ENCODE assay signal across 8 mouse cellular contexts in genomic region chr5:146891127-146891526, GRCm38 (mm10). TPM values are rescaled to one million over a fixed set of nuclear protein-coding genes. Genes with fewer than 3 reads are reported as not detected.
DNase-seq lines count a peak whose midpoint lies in the region; ATAC-seq and TF ChIP-seq lines count a peak whose summit lies in the region.

No protein-coding gene starts in this region.

- H3K4me1 ChIP-seq in ES-E14 (ENCODE audit: control insufficient read depth in 2 of 2, insufficient read depth in 2 of 2, low read length in 2 of 2, poor library complexity in 1 of 2) = no peaks in the 10 kb centered on the region; a peak in 2 of 4 replicates
- H3K4me1 ChIP-seq in embryonic facial prominence, embryonic 13.5 days = no peaks in the 10 kb centered on the region
- H3K4me1 ChIP-seq in hindbrain, postnatal 0 days (ENCODE audit: insufficient read depth, low read length) = no peaks in the 10 kb centered on the region
- H3K4me1 ChIP-seq in midbrain, embryonic 11.5 days (ENCODE audit: control insufficient read depth, insufficient read depth, low read length) = no peaks in the 10 kb centered on the region

- H3K4me3 ChIP-seq in ES-E14 (ENCODE audit: insufficient read depth in 1 of 2, low read depth in 1 of 2, low read length in 2 of 2, poor library complexity in 1 of 2, severe bottlenecking in 1 of 2) = peak overlapping the region; percentile 15 to 16; a peak in 1 of 4 replicates
- H3K4me3 ChIP-seq in embryonic facial prominence, embryonic 13.5 days = no peak overlapping the region
- H3K4me3 ChIP-seq in hindbrain, postnatal 0 days (ENCODE audit: low read length) = no peak overlapping the region
- no peak overlapping the region for H3K4me3 ChIP-seq in midbrain, embryonic 11.5 days (ENCODE audit: low read depth, low read length)

- 9% methylated on average over 14 of the region's 14 CpGs for WGBS in embryonic facial prominence, embryonic 13.5 days
- WGBS in hindbrain, postnatal 0 days = 10% methylated on average over 14 of the region's 14 CpGs
- 14% methylated on average over 14 of the region's 14 CpGs for WGBS in midbrain, embryonic 11.5 days

- no peaks in the 10 kb centered on the region for H3K27me3 ChIP-seq in embryonic facial prominence, embryonic 13.5 days
- no peaks in the 10 kb centered on the region for H3K27me3 ChIP-seq in hindbrain, postnatal 0 days (ENCODE audit: insufficient read depth, low read length)
- no peaks in the 10 kb centered on the region for H3K27me3 ChIP-seq in midbrain, embryonic 11.5 days (ENCODE audit: control insufficient read depth, insufficient read depth, low read length)

- H3K36me3 ChIP-seq in ES-E14 (ENCODE audit: control insufficient read depth, insufficient read depth, low read length, poor library complexity, severe bottlenecking) = no peaks in the 10 kb centered on the region
- H3K36me3 ChIP-seq in embryonic facial prominence, embryonic 13.5 days = no peaks in the 10 kb centered on the region
- H3K36me3 ChIP-seq in hindbrain, postnatal 0 days (ENCODE audit: insufficient read depth, low read length) = no peaks in the 10 kb centered on the region
- no peaks in the 10 kb centered on the region for H3K36me3 ChIP-seq in midbrain, embryonic 11.5 days (ENCODE audit: control insufficient read depth, insufficient read depth, low read length)

- peak; percentile 13 for DNase-seq in kidney, adult 18-20 months
- no peak for DNase-seq in kidney, adult 8-10 months
- peak; percentile 69 for DNase-seq in ES-E14 (ENCODE audit: low read depth, low spot score)
- peak; percentile 61 for DNase-seq in hindbrain, postnatal 0 days (ENCODE audit: low spot score)
- DNase-seq in midbrain, embryonic 11.5 days (ENCODE audit: low spot score, missing footprints) = peak; percentile 87
- no peak for DNase-seq in frontal cortex, postnatal 25 days (ENCODE audit: low spot score in 2 of 2)
- no peak for DNase-seq in layer of hippocampus, adult 11-12 months (ENCODE audit: low spot score)

- no peaks in the 10 kb centered on the region for H3K9me3 ChIP-seq in ES-E14 (ENCODE audit: control insufficient read depth, insufficient read depth, low read depth, low read length)
- H3K9me3 ChIP-seq in embryonic facial prominence, embryonic 13.5 days = no peaks in the 10 kb centered on the region
- H3K9me3 ChIP-seq in hindbrain, postnatal 0 days (ENCODE audit: low read length) = no peaks in the 10 kb centered on the region
- no peaks in the 10 kb centered on the region; the same call in 1 of the 2 replicates for H3K9me3 ChIP-seq in midbrain, embryonic 11.5 days (ENCODE audit: control insufficient read depth, low read length)

- peak overlapping the region; percentile 30; the same call in 1 of the 2 replicates for H3K4me2 ChIP-seq in embryonic facial prominence, embryonic 13.5 days
- H3K4me2 ChIP-seq in hindbrain, postnatal 0 days (ENCODE audit: low read depth, low read length) = 0 out of 2 replicates have a peak overlapping the region, but pooled peaks have one; percentile 25
- H3K4me2 ChIP-seq in midbrain, embryonic 11.5 days = no peak overlapping the region

- H3K9ac ChIP-seq in ES-E14 (ENCODE audit: insufficient read depth, low read depth, low read length, poor library complexity, severe bottlenecking) = no peak overlapping the region
- H3K9ac ChIP-seq in embryonic facial prominence, embryonic 13.5 days = no peak overlapping the region
- no peak overlapping the region for H3K9ac ChIP-seq in hindbrain, postnatal 0 days (replicated peaks; ENCODE audit: low read length)
- no peak overlapping the region for H3K9ac ChIP-seq in midbrain, embryonic 11.5 days (ENCODE audit: low read length)

- in situ Hi-C loops in ES-E14 (cut with MboI; ENCODE audit: low sequenced_read_pairs in 2 of 2, unreplicated experiment in 2 of 2) = loop anchor here in 1 of 2 experiments (10.0 kb wide), 1 partner anchor 186 kb away; no protein-coding TSS in a partner anchor

- no peak overlapping the region for H3K27ac ChIP-seq in ES-E14 (ENCODE audit: insufficient read depth, low read depth, low read length, poor library complexity, severe bottlenecking)
- no peak overlapping the region for H3K27ac ChIP-seq in embryonic facial prominence, embryonic 13.5 days
- no peak overlapping the region for H3K27ac ChIP-seq in hindbrain, postnatal 0 days
- H3K27ac ChIP-seq in midbrain, embryonic 11.5 days (ENCODE audit: low read depth, low read length) = no peak overlapping the region

- ATAC-seq in embryonic facial prominence, embryonic 13.5 days (ENCODE audit: insufficient number of reproducible peaks, insufficient read depth, low FRiP score, low TSS enrichment, low read depth) = no peak
- peak; percentile 38; the same call in 1 of the 2 replicates for ATAC-seq in hindbrain, postnatal 0 days
- ATAC-seq in midbrain, embryonic 11.5 days (ENCODE audit: low FRiP score) = no peak; the same call in 1 of the 2 replicates

- TF ChIP-seq CTCF in hindbrain, postnatal 0 days (IDR thresholded peaks at IDR 0.05; ENCODE audit: low read depth) = peak; percentile 73

TF ChIP-seq in ES-E14, 5 proteins besides CTCF, POLR2A, EP300 and RAD21:
- TF ChIP-seq ZNF384 (IDR thresholded peaks at IDR 0.05; ENCODE audit: low read depth, low read length) (no peak), CHD2 (IDR thresholded peaks at IDR 0.05; ENCODE audit: low read depth, low read length) (no peak), HCFC1 (IDR thresholded peaks at IDR 0.05; ENCODE audit: borderline replicate concordance, insufficient read depth, low read length) (no peak), ZC3H11A (IDR thresholded peaks at IDR 0.05; ENCODE audit: borderline replicate concordance, low read depth, low read length) (no peak), MAFK (IDR thresholded peaks at IDR 0.05; ENCODE audit: insufficient read depth, low read depth, low read length) (no peak)

RNA-seq across cellular contexts. Expression of gene Rasl11a, which starts 46.3 kb away (rescaled TPM):
- total RNA-seq in ES-E14 (2012; rRNA removed) = 4.1 and 7.3 TPM in 2 replicates
- polyA plus RNA-seq in embryonic facial prominence, embryonic 13.5 days (2015; fragmentation: Nextera tagmentation; extraction: Ambion mirVana) = 12.4 and 14.6 TPM in 2 replicates
- total RNA-seq in hindbrain, postnatal 0 days (2014; rRNA removed) = 13.3 and 15.4 TPM in 2 replicates
- 13.2 and 13.9 TPM in 2 replicates for polyA plus RNA-seq in hindbrain, postnatal 0 days (2015; fragmentation: Nextera tagmentation; extraction: Ambion mirVana)
- 23.2 and 28.4 TPM in 2 replicates for polyA plus RNA-seq in midbrain, embryonic 11.5 days (2014; fragmentation: Nextera tagmentation; extraction: Ambion mirVana)

RNA-seq across cellular contexts. Expression of gene Gtf3a, which starts 57.3 kb away (rescaled TPM):
- total RNA-seq in ES-E14 (2012; rRNA removed) = 72.3 and 80.4 TPM in 2 replicates
- polyA plus RNA-seq in embryonic facial prominence, embryonic 13.5 days (2015; fragmentation: Nextera tagmentation; extraction: Ambion mirVana) = 114 and 117 TPM in 2 replicates
- total RNA-seq in hindbrain, postnatal 0 days (2014; rRNA removed) = 53.3 and 71.5 TPM in 2 replicates
- 94.0 and 96.6 TPM in 2 replicates for polyA plus RNA-seq in hindbrain, postnatal 0 days (2015; fragmentation: Nextera tagmentation; extraction: Ambion mirVana)
- 102 TPM in 2 replicates for polyA plus RNA-seq in midbrain, embryonic 11.5 days (2014; fragmentation: Nextera tagmentation; extraction: Ambion mirVana)

RNA-seq across cellular contexts. Expression of gene Rpl21, which starts 58.4 kb away (rescaled TPM):
- total RNA-seq in ES-E14 (2012; rRNA removed) = 1,013 and 1,099 TPM in 2 replicates
- polyA plus RNA-seq in embryonic facial prominence, embryonic 13.5 days (2015; fragmentation: Nextera tagmentation; extraction: Ambion mirVana) = 568 and 633 TPM in 2 replicates
- 148 and 151 TPM in 2 replicates for total RNA-seq in hindbrain, postnatal 0 days (2014; rRNA removed)
- polyA plus RNA-seq in hindbrain, postnatal 0 days (2015; fragmentation: Nextera tagmentation; extraction: Ambion mirVana) = 346 and 347 TPM in 2 replicates
- 495 and 509 TPM in 2 replicates for polyA plus RNA-seq in midbrain, embryonic 11.5 days (2014; fragmentation: Nextera tagmentation; extraction: Ambion mirVana)

Comparison
In these comparisons a context has a peak if more than half of its experiments do, and no peak if none do; other contexts are left out.
1. DNase-seq: peak in kidney, adult 18-20 months (single experiment), ES-E14 (single experiment), hindbrain, postnatal 0 days (single experiment) and midbrain, embryonic 11.5 days (single experiment); none in kidney, adult 8-10 months (0 of 2), frontal cortex, postnatal 25 days (0 of 2) and layer of hippocampus, adult 11-12 months (single experiment).
2. H3K4me3 ChIP-seq: peak in ES-E14 (2 of 2); none in embryonic facial prominence, embryonic 13.5 days (single experiment), hindbrain, postnatal 0 days (single experiment) and midbrain, embryonic 11.5 days (single experiment).